Mouse (Mus musculus): Measurements from ENCODE around the gene Ric1. TPM values are rescaled to one million over a fixed set of nuclear protein-coding genes. Genes with fewer than 3 reads are reported as not detected.

The Ric1 gene
- polyA plus RNA-seq, 1 experiment, result 49.7 TPM

DNA sequence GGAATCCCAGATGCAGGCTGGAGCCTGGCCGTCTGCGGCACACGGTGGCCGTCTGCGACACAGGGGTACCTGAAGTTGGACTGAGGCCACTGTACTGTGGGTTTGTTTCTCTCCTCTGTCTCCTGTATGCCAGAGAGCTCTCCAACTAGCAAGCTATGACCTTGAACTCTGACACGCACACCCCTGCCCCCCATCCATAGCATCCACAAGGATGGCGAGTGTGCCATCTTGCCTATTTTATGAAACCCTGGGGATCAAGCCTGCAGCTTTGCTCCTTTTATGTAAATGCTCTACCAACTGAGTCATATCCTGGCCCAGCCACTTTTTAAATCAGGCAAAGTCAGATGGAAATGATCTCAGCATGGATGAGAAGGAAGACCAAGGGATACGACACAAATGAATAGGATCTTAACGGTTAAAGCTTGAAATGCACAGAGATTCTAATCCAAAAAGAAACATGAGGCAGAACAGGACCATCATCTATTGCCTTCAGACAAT, 131.7 kb downstream of the Ric1 start:
- TF ChIP-seq POLR2A (IDR thresholded peaks at IDR 0.05; ENCODE audit: insufficient read depth, low read length) (no peak), CTCF (IDR thresholded peaks at IDR 0.05; ENCODE audit: low read depth, low read length) (no peak), EP300 (IDR thresholded peaks at IDR 0.05; ENCODE audit: insufficient read depth, low read depth, low read length) (no peak)
- Histone ChIP-seq H3K4me3 (ENCODE audit: low read depth, low read length) (no peak overlapping the region), H3K4me1 (ENCODE audit: control insufficient read depth, insufficient read depth, low read length) (peaks cover 2% of the 10 kb centered on the region), H3K9ac (ENCODE audit: low read depth, poor library complexity, severe bottlenecking) (no peak overlapping the region), H3K27ac (ENCODE audit: insufficient read depth, low read length) (peak overlapping the region; percentile 50; the same call in 1 of the 2 replicates), H3K9me3 (replicated peaks; ENCODE audit: control insufficient read depth, insufficient read depth, low read length, poor library complexity, severe bottlenecking) (no peaks in the 10 kb centered on the region), H3K27me3 (ENCODE audit: control insufficient read depth, insufficient read depth, low read length, poor library complexity, severe bottlenecking) (no peaks in the 10 kb centered on the region), H3K36me3 (ENCODE audit: control insufficient read depth, insufficient read depth, low read length, poor library complexity, severe bottlenecking) (no peaks in the 10 kb centered on the region)

DNA sequence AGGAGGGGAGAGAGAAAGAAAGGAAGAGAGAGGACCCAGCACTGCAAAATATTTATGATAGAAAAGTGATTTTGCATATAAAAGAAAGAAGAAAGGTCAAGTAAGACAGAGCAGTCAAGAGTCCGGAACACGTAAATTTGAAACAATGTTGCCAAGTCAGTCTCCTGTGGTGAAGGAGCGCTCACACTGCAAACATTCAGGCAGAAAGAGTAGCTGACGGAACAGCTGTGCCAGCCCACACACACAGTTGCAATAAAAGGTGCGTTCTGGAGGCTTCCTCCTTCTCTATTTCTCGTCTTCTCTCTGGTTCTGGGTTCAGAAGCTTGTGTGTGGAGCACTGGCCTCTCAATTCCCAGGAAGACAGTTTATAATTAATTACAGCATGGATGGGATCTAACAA, 133.1 kb downstream of the Ric1 start:
- peaks cover 2% of the 10 kb centered on the region for H3K4me1 ChIP-seq (ENCODE audit: control insufficient read depth, insufficient read depth, low read length)
- TF ChIP-seq EP300 (IDR thresholded peaks at IDR 0.05; ENCODE audit: insufficient read depth, low read depth, low read length) (peak; percentile 75; the same call in 1 of the 2 replicates), POLR2A (IDR thresholded peaks at IDR 0.05; ENCODE audit: insufficient read depth, low read length) (no peak)
- no peaks in the 10 kb centered on the region for H3K9me3 ChIP-seq (replicated peaks; ENCODE audit: control insufficient read depth, insufficient read depth, low read length, poor library complexity, severe bottlenecking)
- H3K27ac ChIP-seq (ENCODE audit: insufficient read depth, low read length), result peak overlapping the region; percentile 90
- no peak overlapping the region for H3K4me3 ChIP-seq (ENCODE audit: low read depth, low read length)
- H3K36me3 ChIP-seq (ENCODE audit: control insufficient read depth, insufficient read depth, low read length, poor library complexity, severe bottlenecking), result no peaks in the 10 kb centered on the region
- H3K27me3 ChIP-seq (ENCODE audit: control insufficient read depth, insufficient read depth, low read length, poor library complexity, severe bottlenecking), result no peaks in the 10 kb centered on the region
- peak overlapping the region; percentile 39; the same call in 1 of the 2 replicates for H3K9ac ChIP-seq (ENCODE audit: low read depth, poor library complexity, severe bottlenecking)

DNA sequence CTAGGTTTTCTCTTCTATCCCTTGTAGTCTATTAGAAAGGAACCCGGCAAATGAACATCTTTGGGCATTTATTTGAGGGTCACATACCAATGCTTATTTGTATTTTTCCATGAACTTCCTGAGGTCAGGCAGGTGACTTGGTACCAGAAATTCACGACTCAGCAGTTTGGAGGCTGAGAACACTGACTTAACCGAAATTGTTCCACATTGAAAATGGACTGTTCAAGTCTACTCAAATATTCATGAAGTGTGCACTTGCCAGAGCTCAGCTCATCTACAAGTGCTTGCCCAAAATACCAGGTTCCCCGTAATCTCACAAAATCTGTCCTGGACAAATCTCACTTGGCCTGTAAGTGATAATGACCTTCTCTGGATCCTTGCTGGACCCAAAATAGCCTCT, 133.9 kb downstream of the Ric1 start:
- Histone ChIP-seq H3K4me1 (ENCODE audit: control insufficient read depth, insufficient read depth, low read length) (peaks cover 2% of the 10 kb centered on the region), H3K27ac (ENCODE audit: insufficient read depth, low read length) (no peak overlapping the region), H3K36me3 (ENCODE audit: control insufficient read depth, insufficient read depth, low read length, poor library complexity, severe bottlenecking) (no peaks in the 10 kb centered on the region), H3K27me3 (ENCODE audit: control insufficient read depth, insufficient read depth, low read length, poor library complexity, severe bottlenecking) (no peaks in the 10 kb centered on the region), H3K4me3 (ENCODE audit: low read depth, low read length) (no peak overlapping the region), H3K9me3 (replicated peaks; ENCODE audit: control insufficient read depth, insufficient read depth, low read length, poor library complexity, severe bottlenecking) (no peaks in the 10 kb centered on the region), H3K9ac (ENCODE audit: low read depth, poor library complexity, severe bottlenecking) (no peak overlapping the region)
- no peak for TF ChIP-seq EP300 (IDR thresholded peaks at IDR 0.05; ENCODE audit: insufficient read depth, low read depth, low read length)
- TF ChIP-seq CTCF (IDR thresholded peaks at IDR 0.05; ENCODE audit: low read depth, low read length), result no peak
- no peak for TF ChIP-seq POLR2A (IDR thresholded peaks at IDR 0.05; ENCODE audit: insufficient read depth, low read length)

Other genes with a start within 250 kb of the Ric1 start
- 7.7 and 12.2 TPM in 2 replicates for gene Insl6, start 196.9 kb upstream of the Ric1 start, polyA plus RNA-seq (2011; ENCODE audit: insufficient read depth, insufficient read length, low read depth, missing spikeins)
- gene Rln1, start 187.6 kb upstream of the Ric1 start, polyA plus RNA-seq (2011; ENCODE audit: insufficient read depth, insufficient read length, low read depth, missing spikeins), result 2.0 and 2.2 TPM in 2 replicates
- gene Plgrkt, start 154.9 kb upstream of the Ric1 start, polyA plus RNA-seq (2011; ENCODE audit: insufficient read depth, insufficient read length, low read depth, missing spikeins), result 35.8 and 38.1 TPM in 2 replicates
- 3.5 and 4.2 TPM in 2 replicates for gene Cd274, start 154.8 kb upstream of the Ric1 start, polyA plus RNA-seq (2011; ENCODE audit: insufficient read depth, insufficient read length, low read depth, missing spikeins)
- gene Pdcd1lg2, start 111.4 kb upstream of the Ric1 start, polyA plus RNA-seq (2011; ENCODE audit: insufficient read depth, insufficient read length, low read depth, missing spikeins), result not detected in 2 replicates
- 57.9 and 67.9 TPM in 2 replicates for gene Ermp1, start 126.1 kb downstream of the Ric1 start, polyA plus RNA-seq (2011; ENCODE audit: insufficient read depth, insufficient read length, low read depth, missing spikeins)
- gene Mlana, start 175.5 kb downstream of the Ric1 start, polyA plus RNA-seq (2011; ENCODE audit: insufficient read depth, insufficient read length, low read depth, missing spikeins), result 0.99 TPM in 1 of 2 replicates, not detected in the other

All from ES-Bruce4 (cell line).